ENCODE assay signal across 18 mouse cellular contexts in the genomic region with DNA sequence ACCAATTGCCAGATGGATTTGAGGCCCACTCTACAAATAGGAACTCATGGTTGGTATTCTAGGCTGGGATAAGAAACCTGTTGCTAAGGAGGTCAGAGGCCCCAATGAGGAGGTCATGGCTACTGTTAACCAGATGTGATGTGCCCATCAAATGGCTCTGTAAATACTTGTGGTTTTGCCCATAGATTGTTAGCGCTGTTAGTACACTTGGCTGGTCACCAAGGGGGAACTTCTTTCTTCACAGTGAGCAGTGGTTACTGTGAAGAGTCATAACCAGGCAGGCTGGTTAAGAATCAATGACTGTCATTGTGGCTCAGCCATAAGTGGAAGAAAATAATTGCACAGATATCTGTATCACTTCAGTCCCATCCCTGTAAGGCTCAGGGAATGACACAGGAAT.
"Had no signal": no experiment of that assay in that cellular context is flagged by ENCODE, and none has a peak within 500 bp of the region (broad histone marks: within the 10 kb centered on the region; RNA-seq: fewer than 3 reads in every experiment).

No protein-coding gene starts in this region.

- H3K27me3 ChIP-seq: liver, embryonic 13.5 days had no signal

- H3K36me3 ChIP-seq: kidney, embryonic 15.5 days; liver, embryonic 13.5 days; midbrain, embryonic 10.5 days; neural tube, embryonic 12.5 days; neural tube, embryonic 15.5 days had no signal

- DNase-seq: kidney, adult 11 months; kidney, adult 8-10 months; kidney, postnatal 14 days; kidney, postnatal 4 days; liver, embryonic 13.5 days; lung, adult 2 months; lung, postnatal 14 days; lung, postnatal 4 days; midbrain, embryonic 14.5 days; right cerebral cortex, adult 18-20 months; right cerebral cortex, postnatal 14 days; right cerebral cortex, postnatal 4 days; thymus, adult 2 months; thymus, postnatal 25 days had no signal
